Mouse (Mus musculus) limb, embryonic 14.5 days (tissue): Measurements from ENCODE around the gene Pqbp1. TPM values are rescaled to one million over a fixed set of nuclear protein-coding genes. Genes with fewer than 3 reads are reported as not detected.

Experiments used
- ATAC-seq: fragments of 200-750 bp; cut with Nextera tagmentation; 2 replicates; pipeline ENCODE4 v1.8.0; 2017; ENCODE audit warnings: low read depth, moderate number of reproducible peaks, moderate TSS enrichment; ENCODE audit not compliant: low FRiP score
- DNase-seq: peaks from one replicate; pipeline ENCODE4 v3.0.0-alpha.2; 2015; ENCODE audit warnings: low spot score
- H3K27ac ChIP-seq: fragments of 300-500 bp; sonication (generic); replicated peaks from 2 replicates; pipeline ENCODE4 v1.5.1; 2014; ENCODE audit warnings: low read depth, mild to moderate bottlenecking, low read length, moderate library complexity, mixed read lengths
- H3K27me3 ChIP-seq: fragments of 300-500 bp; sonication (generic); 2 replicates; pipeline ENCODE4 v1.6.1; 2014; ENCODE audit warnings: low read length, mixed read lengths; ENCODE audit not compliant: control insufficient read depth, insufficient read depth
- H3K36me3 ChIP-seq: fragments of 300-500 bp; sonication (generic); 2 replicates; pipeline ENCODE4 v1.6.1; 2014; ENCODE audit warnings: mild to moderate bottlenecking, low read length, moderate library complexity, mixed read lengths; ENCODE audit not compliant: control insufficient read depth, insufficient read depth
- H3K4me1 ChIP-seq: fragments of 300-500 bp; sonication (generic); 2 replicates; pipeline ENCODE4 v1.6.1; 2014; ENCODE audit warnings: antibody characterized with exemption, low read length, mixed read lengths; ENCODE audit not compliant: control insufficient read depth, insufficient read depth
- H3K4me2 ChIP-seq: fragments of 300-500 bp; sonication (generic); replicated peaks from 2 replicates; pipeline ENCODE4 v1.6.1; 2014; ENCODE audit warnings: low read depth, mild to moderate bottlenecking, low read length, moderate library complexity; ENCODE audit not compliant: severe bottlenecking
- H3K4me3 ChIP-seq: fragments of 300-500 bp; sonication (generic); replicated peaks from 2 replicates; pipeline ENCODE4 v1.5.1; 2014; ENCODE audit warnings: low read length
- H3K9ac ChIP-seq: fragments of 300-500 bp; sonication (generic); 2 replicates; pipeline ENCODE4 v1.6.1; 2014; ENCODE audit warnings: mild to moderate bottlenecking, low read depth, low read length, moderate library complexity; ENCODE audit not compliant: severe bottlenecking
- H3K9me3 ChIP-seq: fragments of 300-500 bp; sonication (generic); 2 replicates; pipeline ENCODE4 v1.6.1; 2016; ENCODE audit warnings: low read length; ENCODE audit not compliant: control insufficient read depth
- POLR2A ChIP-seq: fragments of 200-500 bp; IDR thresholded peaks from 2 replicates; pipeline ENCODE4 v1.8.0; 2012; ENCODE audit warnings: inconsistent platforms, mild to moderate bottlenecking, moderate library complexity, borderline replicate concordance; ENCODE audit not compliant: insufficient read depth, insufficient read length; ENCODE audit errors: extremely low read depth
- WGBS: fragments of 180-500 bp; shearing (Covaris S2); extraction: QIAGEN DNeasy Blood & Tissue Kit; methylation state at CpG from one replicate; pipeline ENCODE4 v1.1.7; 2014; 5-methylcytosine and 5-hydroxymethylcytosine counted together
- polyA plus RNA-seq, 2 experiments: library from polyadenylated mRNA; depleted of rRNA in 1 of 2; stranded (reverse) in 1 of 2; unstranded in 1 of 2; fragments of >200 nt; fragmentation: Nextera tagmentation in 1 of 2; extraction: Ambion mirVana in 1 of 2; gene quantifications; 2 replicates each; pipeline versions ENCODE4 v1.2.1 to v1.2.3; 2012 to 2014

Gene Pqbp1
- polyA plus RNA-seq, 2 experiments: 93.0 to 138 TPM

GRCm38 (mm10) chrX:7865786-7866185 lies 33.3 kb downstream of the Pqbp1 start:
- WGBS: 71% methylated on average over 2 of the region's 2 CpGs
- Histone ChIP-seq H3K9ac (no peak overlapping the region), H3K4me3 (no peak overlapping the region), H3K9me3 (no peaks in the 10 kb centered on the region), H3K27ac (no peak overlapping the region), H3K27me3 (no peaks in the 10 kb centered on the region), H3K4me1 (no peaks in the 10 kb centered on the region), H3K36me3 (no peaks in the 10 kb centered on the region), H3K4me2 (no peak overlapping the region)
- ATAC-seq (no peak), DNase-seq (no peak)
- no peak for TF ChIP-seq POLR2A

GRCm38 (mm10) chrX:7865343-7865742 lies 33.7 kb downstream of the Pqbp1 start:
- H3K4me1 ChIP-seq: no peaks in the 10 kb centered on the region
- no peaks in the 10 kb centered on the region for H3K9me3 ChIP-seq
- TF ChIP-seq POLR2A: no peak
- no peaks in the 10 kb centered on the region for H3K36me3 ChIP-seq
- H3K9ac ChIP-seq: no peak overlapping the region
- H3K4me3 ChIP-seq: no peak overlapping the region
- no peak for DNase-seq
- ATAC-seq: no peak
- H3K27ac ChIP-seq: no peak overlapping the region
- 77% methylated on average over 2 of the region's 2 CpGs for WGBS
- H3K4me2 ChIP-seq: no peak overlapping the region
- H3K27me3 ChIP-seq: no peaks in the 10 kb centered on the region

DNA sequence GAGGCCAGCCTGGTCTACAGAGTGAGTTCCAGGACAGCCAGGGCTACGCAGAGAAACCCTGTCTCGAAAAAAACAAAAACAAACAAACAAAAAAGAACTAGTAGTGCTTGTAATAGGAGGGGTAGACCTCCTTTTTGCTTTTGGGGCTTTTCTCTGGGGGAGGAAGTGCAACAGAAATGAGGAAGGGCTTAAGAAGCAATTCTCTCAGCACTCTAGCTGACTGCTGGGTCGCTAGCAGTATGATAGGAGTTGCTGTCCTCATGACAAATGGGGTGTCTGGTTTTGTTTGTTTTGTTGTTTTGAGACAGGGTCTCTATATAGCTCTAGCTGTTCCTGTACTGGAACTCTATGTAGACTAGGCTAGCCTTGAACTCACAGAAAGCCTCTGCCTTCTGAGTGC lies 34.5 kb downstream of the Pqbp1 start:
- 71% methylated on average over 3 of the region's 3 CpGs for WGBS
- Histone ChIP-seq H3K27ac (no peak overlapping the region), H3K4me3 (no peak overlapping the region), H3K4me2 (no peak overlapping the region), H3K27me3 (no peaks in the 10 kb centered on the region), H3K9ac (no peak overlapping the region), H3K36me3 (no peaks in the 10 kb centered on the region), H3K4me1 (no peaks in the 10 kb centered on the region), H3K9me3 (no peaks in the 10 kb centered on the region)
- no peak for TF ChIP-seq POLR2A
- ATAC-seq (no peak), DNase-seq (no peak)

DNA sequence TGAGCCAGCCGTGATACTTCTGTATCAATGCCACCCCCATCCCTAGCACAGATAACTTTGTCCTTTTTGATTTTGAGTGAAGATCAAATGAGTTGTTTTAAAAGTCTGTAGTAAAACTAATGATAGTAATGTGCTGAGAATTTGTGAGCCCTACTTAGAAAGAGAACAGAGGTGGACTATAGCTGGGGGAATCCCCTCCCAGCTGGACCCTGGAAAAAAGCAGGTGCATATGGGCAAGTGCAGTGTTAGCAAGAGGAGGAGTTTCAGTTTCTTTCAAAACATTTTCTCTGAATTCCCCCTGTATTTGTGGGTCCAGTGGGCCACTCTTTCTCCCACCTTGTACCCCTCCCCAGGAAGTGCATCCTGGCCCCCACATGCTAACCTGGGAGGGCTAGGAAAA lies 35.9 kb downstream of the Pqbp1 start:
- H3K9me3 ChIP-seq: no peaks in the 10 kb centered on the region
- TF ChIP-seq POLR2A: no peak
- no peak overlapping the region for H3K27ac ChIP-seq
- ATAC-seq (no peak), DNase-seq (no peak)
- no peak overlapping the region for H3K9ac ChIP-seq
- H3K36me3 ChIP-seq: no peaks in the 10 kb centered on the region
- 84% methylated on average over 1 of the region's 1 CpGs for WGBS
- no peak overlapping the region for H3K4me3 ChIP-seq
- no peaks in the 10 kb centered on the region for H3K4me1 ChIP-seq
- no peaks in the 10 kb centered on the region for H3K27me3 ChIP-seq
- no peak overlapping the region for H3K4me2 ChIP-seq

DNA sequence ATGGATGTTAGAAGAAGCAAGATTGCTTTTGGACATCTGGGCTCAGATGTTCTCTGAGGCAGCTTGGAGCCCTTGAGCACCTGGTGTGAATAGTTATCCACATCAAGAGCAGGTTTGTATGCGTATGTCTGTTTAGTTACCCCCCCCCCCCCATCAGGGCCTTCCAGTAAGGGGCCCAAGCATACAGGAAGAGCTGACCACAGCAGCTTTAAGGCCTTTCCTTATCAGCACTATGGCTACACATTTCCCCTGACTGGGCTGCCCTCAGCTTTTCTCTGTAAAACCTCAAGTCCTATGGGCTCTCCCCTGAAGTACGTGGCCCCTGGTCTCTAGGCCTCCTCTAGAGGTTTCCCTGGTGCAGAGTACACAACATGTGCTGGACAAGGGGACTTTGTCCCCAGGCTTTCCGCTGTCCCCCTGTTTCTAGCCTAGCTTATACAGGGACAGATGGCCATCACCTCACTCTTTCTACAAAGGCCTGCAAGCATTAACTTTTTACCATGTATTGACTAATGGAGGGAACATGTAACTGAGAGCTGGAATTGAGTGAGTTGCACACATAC lies 39.8 kb downstream of the Pqbp1 start:
- Histone ChIP-seq H3K4me2 (no peak overlapping the region), H3K4me3 (no peak overlapping the region), H3K36me3 (no peaks in the 10 kb centered on the region), H3K9me3 (no peaks in the 10 kb centered on the region), H3K4me1 (no peaks in the 10 kb centered on the region), H3K27ac (no peak overlapping the region), H3K9ac (no peak overlapping the region), H3K27me3 (no peaks in the 10 kb centered on the region)
- DNase-seq: no peak
- no peak for ATAC-seq
- 86% methylated on average over 2 of the region's 3 CpGs for WGBS
- TF ChIP-seq POLR2A: no peak

GRCm38 (mm10) chrX:7854578-7854977 lies 44.5 kb downstream of the Pqbp1 start:
- DNase-seq (peak; percentile 10), ATAC-seq (no peak)
- TF ChIP-seq POLR2A: no peak
- no peak overlapping the region for H3K4me3 ChIP-seq
- no peak overlapping the region for H3K4me2 ChIP-seq
- H3K9me3 ChIP-seq: no peaks in the 10 kb centered on the region
- no peaks in the 10 kb centered on the region for H3K36me3 ChIP-seq
- no peaks in the 10 kb centered on the region for H3K4me1 ChIP-seq
- H3K27ac ChIP-seq: no peak overlapping the region
- 47% methylated on average over 2 of the region's 2 CpGs for WGBS
- H3K9ac ChIP-seq: no peak overlapping the region
- no peaks in the 10 kb centered on the region for H3K27me3 ChIP-seq
